Mouse (Mus musculus): ENCODE results near the gene Vamp1. TPM values are rescaled to one million over a fixed set of nuclear protein-coding genes. Genes with fewer than 3 reads are reported as not detected.
A peak's percentile ranks its signal among the peaks of the same experiment; 100 is the strongest.

The Vamp1 gene
- total and polyA plus RNA-seq, 3 experiments, result 1.5 to 5.5 TPM; not detected in 1

DNA sequence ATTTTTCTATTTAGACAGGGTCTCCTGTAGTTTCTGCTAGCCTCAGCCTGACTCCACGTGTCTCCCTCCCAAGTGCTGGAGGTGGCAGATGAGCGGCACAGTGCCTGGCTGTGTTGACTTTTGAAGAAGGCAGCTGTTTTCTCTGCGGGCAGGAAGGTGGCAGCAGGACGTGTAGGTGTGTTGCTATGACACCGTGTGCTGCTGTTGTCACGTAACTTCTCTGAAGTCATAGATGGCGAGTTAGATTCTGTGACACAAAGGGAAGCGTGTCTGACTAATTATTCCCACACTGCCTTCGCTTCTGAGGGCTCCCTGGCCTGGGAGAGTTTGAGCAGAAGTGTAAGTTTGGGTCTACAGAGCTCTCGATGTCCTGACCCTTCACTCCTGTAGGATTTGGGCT lies 49.9 kb downstream of the Vamp1 start:
- Histone ChIP-seq H3K27ac (ENCODE audit: control insufficient read depth, low read depth, low read length) (no peak overlapping the region), H3K79me2 (ENCODE audit: control insufficient read depth, insufficient read depth, low read length, poor library complexity) (no peaks in the 10 kb centered on the region), H3K9me3 (replicated peaks; ENCODE audit: insufficient read depth, low read length) (no peaks in the 10 kb centered on the region), H3K27me3 (ENCODE audit: control insufficient read depth in 1 of 2, insufficient read depth in 2 of 2, low read length in 2 of 2) (peaks cover 4 to 7% of the 10 kb centered on the region in 2 experiments), H3K4me1 (ENCODE audit: control insufficient read depth in 1 of 2, insufficient read depth in 2 of 2, low read length in 2 of 2) (peaks cover 0 to 3% of the 10 kb centered on the region in 2 experiments; a peak in 2 of 4 replicates), H3K4me3 (ENCODE audit: control insufficient read depth in 1 of 2, insufficient read depth in 1 of 2, low read depth in 2 of 2, low read length in 2 of 2) (no peak overlapping the region), H3K9ac (ENCODE audit: control insufficient read depth, low read depth, low read length, poor library complexity, severe bottlenecking) (no peak overlapping the region), H3K36me3 (ENCODE audit: control insufficient read depth in 1 of 2, insufficient read depth in 2 of 2, low read length in 2 of 2) (peaks cover 0 to 4% of the 10 kb centered on the region in 2 experiments; a peak in 1 of 4 replicates)
- no peak for TF ChIP-seq TBP (IDR thresholded peaks at IDR 0.05; ENCODE audit: low read depth, low read length)
- TF ChIP-seq MAZ (IDR thresholded peaks at IDR 0.05; ENCODE audit: low read depth, low read length), result no peak
- TF ChIP-seq MXI1 (IDR thresholded peaks at IDR 0.05; ENCODE audit: low read depth, low read length), result no peak
- TF ChIP-seq HCFC1 (IDR thresholded peaks at IDR 0.05; ENCODE audit: low read depth, low read length), result no peak
- TF ChIP-seq RAD21 (IDR thresholded peaks at IDR 0.05; ENCODE audit: low read depth, low read length), result no peak
- TF ChIP-seq JUND (IDR thresholded peaks at IDR 0.05; ENCODE audit: low read depth, low read length), result no peak
- TF ChIP-seq USF1 (IDR thresholded peaks at IDR 0.05; ENCODE audit: low read depth, low read length), result no peak
- no peak for TF ChIP-seq SIN3A (IDR thresholded peaks at IDR 0.05; ENCODE audit: low read length)
- no peak for TF ChIP-seq MYC (IDR thresholded peaks at IDR 0.05; ENCODE audit: low read depth, low read length)
- no peak for TF ChIP-seq CHD1 (IDR thresholded peaks at IDR 0.05; ENCODE audit: low read depth, low read length)
- no peak for TF ChIP-seq RCOR1 (IDR thresholded peaks at IDR 0.05; ENCODE audit: low read depth, low read length)
- no peak for TF ChIP-seq SMC3 (IDR thresholded peaks at IDR 0.05; ENCODE audit: low read depth, low read length)
- no peak for TF ChIP-seq NRF1 (IDR thresholded peaks at IDR 0.05; ENCODE audit: insufficient read depth, low read depth, low read length, poor library complexity, severe bottlenecking)
- peak; percentile 28 for DNase-seq (ENCODE audit: low read depth, low spot score)

GRCm38 (mm10) chr6:125266091-125266490 lies 50.7 kb downstream of the Vamp1 start:
- H3K9me3 ChIP-seq (replicated peaks; ENCODE audit: insufficient read depth, low read length), result no peaks in the 10 kb centered on the region
- H3K36me3 ChIP-seq (ENCODE audit: control insufficient read depth in 1 of 2, insufficient read depth in 2 of 2, low read length in 2 of 2), result peaks cover 0 to 11% of the 10 kb centered on the region in 2 experiments; a peak in 2 of 4 replicates
- no peak overlapping the region for H3K4me3 ChIP-seq (ENCODE audit: control insufficient read depth in 1 of 2, insufficient read depth in 1 of 2, low read depth in 2 of 2, low read length in 2 of 2)
- H3K79me2 ChIP-seq (ENCODE audit: control insufficient read depth, insufficient read depth, low read length, poor library complexity), result no peaks in the 10 kb centered on the region
- TF ChIP-seq ZC3H11A (IDR thresholded peaks at IDR 0.05; ENCODE audit: low read depth, low read length) (no peak), RAD21 (IDR thresholded peaks at IDR 0.05; ENCODE audit: low read depth, low read length) (no peak), MXI1 (IDR thresholded peaks at IDR 0.05; ENCODE audit: low read depth, low read length) (no peak), MEF2A (IDR thresholded peaks at IDR 0.05; ENCODE audit: extremely low read depth, insufficient replicate concordance, low read depth, low read length, poor library complexity, severe bottlenecking) (no peak), ETS1 (IDR thresholded peaks at IDR 0.05; ENCODE audit: low read depth, low read length) (no peak), USF2 (IDR thresholded peaks at IDR 0.05; ENCODE audit: borderline replicate concordance in 1 of 2, insufficient read depth in 1 of 2, low read depth in 1 of 2, low read length in 2 of 2) (no peak), MYC (IDR thresholded peaks at IDR 0.05; ENCODE audit: low read depth, low read length) (no peak), UBTF (IDR thresholded peaks at IDR 0.05; ENCODE audit: borderline replicate concordance, insufficient read depth, low read depth, low read length) (no peak)
- H3K27me3 ChIP-seq (ENCODE audit: control insufficient read depth in 1 of 2, insufficient read depth in 2 of 2, low read length in 2 of 2), result peaks cover 4 to 7% of the 10 kb centered on the region in 2 experiments
- H3K9ac ChIP-seq (ENCODE audit: control insufficient read depth, low read depth, low read length, poor library complexity, severe bottlenecking), result no peak overlapping the region
- peaks cover 0 to 10% of the 10 kb centered on the region in 2 experiments; a peak in 3 of 4 replicates for H3K4me1 ChIP-seq (ENCODE audit: control insufficient read depth in 1 of 2, insufficient read depth in 2 of 2, low read length in 2 of 2)
- H3K27ac ChIP-seq (ENCODE audit: control insufficient read depth, low read depth, low read length), result no peak overlapping the region
- no peak for DNase-seq (ENCODE audit: low read depth, low spot score)
